Mouse (Mus musculus): Measurements from ENCODE around the gene Sptssa.
A peak's percentile ranks its signal among the peaks of the same experiment; 100 is the strongest.
"Not testable (repeated sequence)": the region's sequence is repeated elsewhere in the genome, so short reads cannot be mapped to it uniquely, and the experiment has no call there.

Sptssa gene

GRCm38 (mm10) chr12:54656396-54657171 lies at the start of gene Sptssa:
Sptssa (minus strand) TSS chr12:54656573.
- DNase-seq: peak; percentile 98

GRCm38 (mm10) chr12:54699394-54699793 lies 43.0 kb upstream of the Sptssa start:
- no peak for DNase-seq

- no peak for DNase-seq
These were observed 41.4 kb upstream of the Sptssa start for GRCm38 (mm10) chr12:54697791-54698250.

- no peak for DNase-seq
These were observed 40.7 kb upstream of the Sptssa start for GRCm38 (mm10) chr12:54697003-54697597.

- DNase-seq: peak; percentile 98
These were observed 40.0 kb upstream of the Sptssa start for GRCm38 (mm10) chr12:54696242-54697002.

- DNase-seq: peak; percentile 97
These were observed 39.3 kb upstream of the Sptssa start, which contains the start of gene Eapp for GRCm38 (mm10) chr12:54695511-54696241. Eapp (minus strand) TSS chr12:54695897.

GRCm38 (mm10) chr12:54694847-54695510 lies 38.6 kb upstream of the Sptssa start:
- DNase-seq: no peak

- no peak for DNase-seq
These were observed 32.7 kb upstream of the Sptssa start for GRCm38 (mm10) chr12:54689082-54689481.

- DNase-seq: no peak
These were observed 26.8 kb upstream of the Sptssa start for GRCm38 (mm10) chr12:54683182-54683581.

- DNase-seq: no peak
These were observed 20.3 kb upstream of the Sptssa start for GRCm38 (mm10) chr12:54676709-54677108.

- no peak for DNase-seq
These were observed 19.0 kb upstream of the Sptssa start for GRCm38 (mm10) chr12:54675396-54675795.

GRCm38 (mm10) chr12:54671262-54671661 lies 14.9 kb upstream of the Sptssa start:
- no peak for DNase-seq

GRCm38 (mm10) chr12:54668141-54668540 lies 11.8 kb upstream of the Sptssa start:
- no peak for DNase-seq

- DNase-seq: peak; percentile 39
These were observed 9.2 kb upstream of the Sptssa start for GRCm38 (mm10) chr12:54665526-54665925.

GRCm38 (mm10) chr12:54661470-54661869 lies 5.1 kb upstream of the Sptssa start:
- not testable (repeated sequence) for DNase-seq

GRCm38 (mm10) chr12:54659901-54660300 lies 3.5 kb upstream of the Sptssa start:
- DNase-seq: peak; percentile 57

GRCm38 (mm10) chr12:54658425-54659092 lies 2.2 kb upstream of the Sptssa start:
- no peak for DNase-seq

GRCm38 (mm10) chr12:54657951-54658350 lies 1.6 kb upstream of the Sptssa start:
- DNase-seq: no peak

GRCm38 (mm10) chr12:54657226-54657625 lies 853 bp upstream of the Sptssa start:
- no peak for DNase-seq

GRCm38 (mm10) chr12:54656039-54656395 lies 356 bp downstream of the Sptssa start:
- no peak for DNase-seq

- DNase-seq: no peak
These were observed 908 bp downstream of the Sptssa start for GRCm38 (mm10) chr12:54655292-54656038.
